Mouse (Mus musculus): Measurements from ENCODE around the gene Crebbp. TPM values are rescaled to one million over a fixed set of nuclear protein-coding genes. Genes with fewer than 3 reads are reported as not detected.
"Not testable (repeated sequence)": the region's sequence is repeated elsewhere in the genome, so short reads cannot be mapped to it uniquely, and the experiment has no call there.

The Crebbp gene
- total RNA-seq (2021), result 10 to 100 TPM; 69.6 to 80.3 TPM
- long read RNA-seq, experiment 1, partial matches to known transcripts, result 3 of 9 reads
- long read RNA-seq, experiment 1, other reads (novel, unspliced or antisense), result 6 of 9 reads
- long read RNA-seq, experiment 2, partial matches to known transcripts, result 12 of 22 reads
- long read RNA-seq, experiment 2, other reads (novel, unspliced or antisense), result 10 of 22 reads

GRCm38 (mm10) chr16:4213799-4214551 lies at the start of gene Crebbp:
TSS of gene Crebbp (minus strand) at chr16:4213997.
- peak; percentile 82 for DNase-seq (ENCODE audit: low spot score in 2 of 2)

GRCm38 (mm10) chr16:4263486-4263885 lies 49.7 kb upstream of the Crebbp start:
- no peak for DNase-seq (ENCODE audit: low spot score in 2 of 2)

DNA sequence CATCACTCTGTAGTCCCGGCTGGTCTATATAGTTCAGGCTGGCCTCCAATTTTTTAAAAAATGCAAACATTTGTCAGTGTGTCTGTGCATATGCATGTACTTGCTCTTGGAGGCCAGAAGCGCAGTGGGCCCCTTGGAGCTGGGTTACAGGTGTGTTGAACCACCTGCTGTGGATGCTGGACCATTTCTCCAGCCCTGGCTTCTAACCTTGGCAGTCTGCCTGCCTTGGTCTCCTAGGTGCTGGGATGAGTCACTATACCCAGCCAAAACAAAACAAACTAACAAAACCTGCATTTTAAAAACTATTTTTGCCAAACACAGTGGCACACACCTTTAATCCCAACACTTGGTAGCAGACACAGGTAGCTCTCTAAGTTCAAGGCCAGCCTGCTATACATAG lies 43.7 kb upstream of the Crebbp start:
- DNase-seq (ENCODE audit: low spot score in 2 of 2), result no peak

GRCm38 (mm10) chr16:4248791-4249190 lies 35.0 kb upstream of the Crebbp start:
- no peak for DNase-seq (ENCODE audit: low spot score in 2 of 2)

GRCm38 (mm10) chr16:4245241-4245640 lies 31.4 kb upstream of the Crebbp start:
- not testable (repeated sequence) for DNase-seq (ENCODE audit: low spot score in 2 of 2)

DNA sequence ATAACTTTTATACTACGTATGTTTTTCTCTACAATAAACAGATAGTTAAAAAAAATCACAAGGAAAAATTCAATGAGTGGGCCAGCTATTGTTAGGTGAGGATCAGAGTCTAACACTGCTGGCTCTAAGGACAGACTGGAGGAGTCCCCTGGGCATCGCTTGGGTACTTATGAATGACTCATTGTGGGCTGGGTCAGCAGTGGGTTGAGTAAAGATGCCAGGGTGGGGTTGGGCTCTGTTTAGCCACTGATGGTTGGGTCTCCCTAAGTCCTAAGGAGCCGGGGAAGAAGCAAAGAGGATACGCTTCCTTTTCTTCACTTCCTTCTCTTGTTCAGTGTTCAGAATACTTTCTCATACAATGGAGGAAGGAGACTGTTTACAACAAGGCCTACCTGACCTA lies 22.3 kb upstream of the Crebbp start:
- DNase-seq (ENCODE audit: low spot score in 2 of 2), result no peak

- DNase-seq (ENCODE audit: low spot score in 2 of 2), result no peak
These were observed 21.8 kb upstream of the Crebbp start for GRCm38 (mm10) chr16:4235587-4235986.

DNA sequence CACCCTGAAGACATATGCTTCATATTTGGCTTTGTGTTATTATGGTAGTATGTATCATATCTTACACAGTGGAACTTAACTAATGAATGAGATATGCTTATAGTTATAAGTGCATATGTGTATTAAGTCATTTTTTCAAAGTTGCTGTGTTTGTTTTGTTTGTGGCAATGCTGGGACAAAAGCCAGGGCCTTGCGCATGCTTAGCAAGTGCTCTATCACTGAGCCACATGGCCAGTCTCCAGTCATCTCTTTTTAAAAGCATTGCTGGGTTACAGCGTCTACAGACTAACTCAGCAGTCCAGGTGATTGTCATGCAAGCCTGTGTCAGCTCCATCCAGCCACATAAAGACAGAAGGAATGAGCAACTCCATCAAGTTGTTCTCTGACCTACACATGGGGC lies 12.0 kb upstream of the Crebbp start:
- no peak for DNase-seq (ENCODE audit: low spot score in 2 of 2)

GRCm38 (mm10) chr16:4214631-4215240 lies 939 bp upstream of the Crebbp start:
- DNase-seq (ENCODE audit: low spot score in 2 of 2), result no peak

DNA sequence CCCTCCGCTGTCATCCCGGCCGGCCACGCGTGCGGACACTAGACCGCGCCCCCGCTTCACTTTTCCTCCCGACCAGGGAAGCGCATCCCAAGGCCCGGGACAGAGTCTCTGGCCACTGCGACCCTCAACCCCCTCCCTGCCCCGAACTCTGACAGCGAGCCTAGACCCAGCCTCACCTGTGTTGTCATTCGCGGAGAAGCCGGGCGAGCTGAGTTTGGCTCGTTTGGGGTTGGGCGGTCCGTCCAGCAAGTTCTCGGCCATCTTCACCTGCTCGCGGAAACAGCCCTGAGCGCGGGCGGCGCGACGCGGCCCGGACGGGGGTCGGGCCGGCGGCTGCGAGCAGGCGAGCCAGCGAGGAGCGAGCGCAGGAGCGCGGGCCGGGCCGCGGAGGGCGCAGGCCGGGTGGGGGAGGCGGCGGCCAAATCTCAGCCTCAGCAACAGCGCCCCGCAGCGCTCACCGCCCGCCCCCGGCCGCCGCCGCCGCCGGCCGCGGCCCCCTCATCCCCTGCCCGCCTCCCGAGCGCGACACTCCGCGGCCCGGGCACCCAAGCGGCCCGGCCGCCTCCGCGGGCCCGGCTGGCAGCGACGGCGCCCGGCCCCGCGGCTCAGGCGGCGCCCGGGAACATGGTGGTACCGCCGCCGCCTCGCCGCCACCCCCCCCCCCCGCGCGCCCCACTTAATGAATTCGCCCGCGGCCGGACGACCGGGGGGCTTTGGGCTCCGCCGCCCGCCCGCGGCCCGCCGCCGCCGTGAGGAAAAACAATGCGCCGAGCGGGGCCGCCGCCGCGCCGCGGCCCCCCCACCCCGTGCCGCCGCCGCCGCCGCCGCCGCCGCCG lies 616 bp downstream of the Crebbp start:
- DNase-seq (ENCODE audit: low spot score in 2 of 2), result peak; percentile 38 to 44

DNA sequence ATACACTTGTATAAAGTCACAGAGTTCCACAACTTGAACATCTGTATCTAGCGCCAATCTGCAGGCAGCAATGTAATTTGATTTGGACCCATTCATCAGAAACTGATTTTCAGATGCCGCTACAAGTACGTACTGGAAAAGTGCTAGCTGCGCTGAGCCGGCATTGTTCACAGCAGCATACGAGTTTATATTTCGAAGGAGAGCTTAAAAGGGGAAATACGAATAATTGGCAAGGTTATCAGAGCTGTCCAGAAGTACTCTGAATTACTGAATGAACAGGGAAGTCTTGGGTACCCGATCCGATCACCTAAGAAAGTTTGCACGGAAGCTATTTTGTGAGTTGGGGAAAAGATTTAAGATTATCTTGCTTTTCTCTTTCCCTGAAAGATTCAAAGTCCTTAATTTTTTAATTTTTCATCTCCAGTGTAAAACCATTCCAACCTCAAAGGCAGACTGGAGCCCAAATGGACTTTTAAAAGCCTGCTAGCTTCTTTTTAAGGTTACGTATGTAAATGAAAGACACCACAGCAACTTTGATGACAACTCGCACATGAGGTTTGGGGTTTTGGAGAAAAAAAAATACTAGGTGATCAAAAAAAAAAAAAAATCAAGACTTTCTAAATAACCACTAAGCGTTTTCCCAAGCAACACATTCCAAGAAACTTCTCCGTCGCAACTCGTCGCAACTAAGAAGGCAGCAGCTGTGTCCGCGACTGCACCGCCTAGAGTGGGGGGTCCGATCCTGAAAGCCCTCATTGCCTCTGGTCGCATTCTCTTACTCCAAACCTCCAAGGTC lies 1.4 kb downstream of the Crebbp start:
- no peak for DNase-seq (ENCODE audit: low spot score in 2 of 2)

GRCm38 (mm10) chr16:4210290-4210689 lies 3.5 kb downstream of the Crebbp start:
- DNase-seq (ENCODE audit: low spot score in 2 of 2), result no peak

- no peak for DNase-seq (ENCODE audit: low spot score in 2 of 2)
These were observed 10.2 kb downstream of the Crebbp start for GRCm38 (mm10) chr16:4203592-4203991.

- no peak for DNase-seq (ENCODE audit: low spot score in 2 of 2)
These were observed 13.8 kb downstream of the Crebbp start for GRCm38 (mm10) chr16:4199995-4200394.

DNA sequence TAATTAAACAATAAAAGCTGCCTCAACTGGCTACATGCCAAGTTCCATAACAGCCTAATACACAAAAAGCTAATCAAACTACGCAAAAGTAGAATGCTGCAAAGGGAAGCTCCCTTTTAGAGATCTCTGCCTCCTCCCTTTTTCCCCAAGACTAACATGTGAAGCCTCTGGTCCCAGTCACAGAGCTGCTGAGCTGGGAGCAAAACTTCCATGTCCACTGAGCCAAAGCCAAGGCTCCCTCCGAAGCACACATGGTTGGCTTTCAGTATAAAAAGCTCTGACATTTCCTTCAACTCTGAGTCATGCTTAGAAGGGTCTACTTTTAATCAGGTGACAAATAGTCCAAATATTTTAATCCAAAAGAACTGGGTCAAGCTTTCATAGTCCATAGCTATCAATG lies 14.2 kb downstream of the Crebbp start:
- DNase-seq (ENCODE audit: low spot score in 2 of 2), result no peak

DNA sequence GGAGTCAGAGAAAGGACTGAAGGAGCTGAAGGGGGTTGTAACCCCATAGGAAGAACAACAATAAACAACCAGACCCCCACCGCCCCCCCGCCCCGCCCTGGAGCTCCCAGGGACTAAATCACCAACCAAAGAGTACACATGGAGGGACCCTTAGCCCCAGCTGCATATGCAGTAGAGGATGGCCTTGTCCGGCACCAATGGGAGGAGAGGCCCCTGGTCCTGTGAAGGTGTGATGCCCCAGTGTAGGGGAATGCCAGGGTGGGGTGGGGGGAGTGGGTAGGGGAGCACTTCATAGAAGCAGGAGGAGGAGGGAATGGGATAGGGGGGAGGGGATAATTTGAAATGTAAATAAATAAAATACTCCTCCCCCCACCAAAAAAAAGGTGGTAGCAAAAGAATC lies 15.8 kb downstream of the Crebbp start:
- DNase-seq (ENCODE audit: low spot score in 2 of 2), result no peak

DNA sequence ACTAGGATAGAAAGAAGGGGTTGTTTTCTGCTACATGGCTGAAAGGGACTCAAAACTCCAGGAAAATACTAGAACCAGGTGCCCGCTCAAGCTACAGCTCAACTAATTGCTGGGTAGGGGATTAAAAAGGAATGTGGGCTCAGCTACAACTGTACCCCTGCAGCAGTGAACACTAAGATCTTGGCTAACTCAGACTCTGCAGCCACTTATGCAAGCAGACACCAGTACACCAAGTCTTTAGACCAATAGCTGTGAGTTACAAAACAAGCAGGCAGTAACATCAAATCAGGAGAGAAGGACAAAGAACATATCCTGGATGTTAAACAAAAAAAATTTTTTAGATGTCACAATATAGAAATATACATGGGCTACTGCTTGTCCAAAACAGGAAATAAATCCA lies 23.6 kb downstream of the Crebbp start:
- no peak for DNase-seq (ENCODE audit: low spot score in 2 of 2)

DNA sequence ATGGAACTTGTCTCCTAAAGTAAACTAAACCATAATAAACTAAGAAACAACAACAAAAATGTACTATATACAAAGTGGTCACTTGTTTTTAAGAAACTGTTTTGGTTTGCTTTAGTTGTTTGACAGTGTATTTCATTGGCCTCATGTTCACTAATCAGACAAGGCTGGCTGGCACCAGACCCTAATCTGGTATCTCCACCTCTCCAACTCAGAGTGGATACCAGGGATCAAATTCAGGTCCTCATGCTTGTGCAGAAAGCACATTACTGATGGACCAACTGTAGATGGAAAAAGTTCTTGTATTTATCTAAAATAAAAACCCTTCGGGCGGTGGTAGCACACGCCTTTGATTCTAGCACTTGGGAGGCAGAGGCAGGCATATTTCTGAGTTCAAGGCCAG lies 38.7 kb downstream of the Crebbp start:
- no peak for DNase-seq (ENCODE audit: low spot score in 2 of 2)

DNA sequence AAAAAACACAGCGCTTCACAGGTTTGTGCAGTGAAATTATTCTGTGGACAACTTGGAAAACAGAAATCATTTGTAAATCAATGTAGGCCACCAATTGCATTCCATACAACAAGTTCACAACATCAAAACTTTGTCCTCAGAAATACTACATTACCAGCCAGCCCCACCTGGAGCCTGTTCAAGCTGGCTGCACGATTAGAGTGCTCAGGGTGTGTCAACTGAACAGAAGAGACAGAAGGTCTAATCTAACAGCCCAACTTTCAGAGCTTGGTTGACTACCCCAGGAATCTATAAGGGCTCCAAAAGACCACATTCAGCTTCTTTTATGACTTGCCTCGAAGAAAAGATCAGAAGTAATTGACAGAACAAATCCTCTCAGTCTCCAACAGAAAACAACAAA lies 44.3 kb downstream of the Crebbp start:
- DNase-seq (ENCODE audit: low spot score in 2 of 2), result no peak

DNA sequence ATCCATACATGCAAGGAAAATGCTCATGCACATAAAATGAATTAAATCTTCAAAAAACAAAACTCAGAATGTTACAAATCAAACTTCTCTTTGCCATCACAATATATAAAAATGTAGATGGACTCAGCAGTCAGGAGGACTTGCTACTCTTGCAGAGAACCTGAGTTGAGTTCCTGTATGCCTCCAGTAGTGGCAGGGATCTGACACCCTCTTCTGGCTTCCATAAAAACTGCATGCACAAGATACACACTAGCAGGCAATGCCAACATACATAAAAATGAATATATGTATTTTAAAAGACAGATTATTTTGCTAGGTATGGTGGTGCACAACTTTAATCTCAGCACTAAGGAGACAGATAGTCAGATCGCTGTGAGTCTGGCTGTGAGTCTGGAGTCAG lies 45.3 kb downstream of the Crebbp start:
- DNase-seq (ENCODE audit: low spot score in 2 of 2), result no peak

GRCm38 (mm10) chr16:4160898-4161247 lies 52.9 kb downstream of the Crebbp start:
- no peak for DNase-seq (ENCODE audit: low spot score in 2 of 2)
